Mouse (Mus musculus) megakaryocyte, adult 5-6 weeks (primary cell): Measurements from ENCODE around the gene Myo5c. TPM values are rescaled to one million over a fixed set of nuclear protein-coding genes. Genes with fewer than 3 reads are reported as not detected.
"Not testable (repeated sequence)": the region's sequence is repeated elsewhere in the genome, so short reads cannot be mapped to it uniquely, and the experiment has no call there.

ENCODE experiments used
- ATAC-seq: 2 replicates; pipeline ENCODE4 v1.8.0; 2016; ENCODE audit warnings: mild to moderate bottlenecking, inconsistent platforms; ENCODE audit not compliant: poor library complexity, severe bottlenecking
- total RNA-seq, 2 experiments: library from RNA; stranded (forward) in 1 of 2; stranded (reverse) in 1 of 2; fragments of 153-499, 151-499 nt in 1 of 2; fragments of 221-1000, 200-1000 nt in 1 of 2; gene quantifications; 2 replicates each; pipeline versions ENCODE4 v1.2.3 to v1.2.4; 2015 to 2017

The Myo5c gene
- total RNA-seq, 2 experiments from 2014 or later, result not detected

GRCm38 (mm10) chr9:75243730-75244406 lies 12.0 kb downstream of the Myo5c start:
- ATAC-seq, result no peak

DNA sequence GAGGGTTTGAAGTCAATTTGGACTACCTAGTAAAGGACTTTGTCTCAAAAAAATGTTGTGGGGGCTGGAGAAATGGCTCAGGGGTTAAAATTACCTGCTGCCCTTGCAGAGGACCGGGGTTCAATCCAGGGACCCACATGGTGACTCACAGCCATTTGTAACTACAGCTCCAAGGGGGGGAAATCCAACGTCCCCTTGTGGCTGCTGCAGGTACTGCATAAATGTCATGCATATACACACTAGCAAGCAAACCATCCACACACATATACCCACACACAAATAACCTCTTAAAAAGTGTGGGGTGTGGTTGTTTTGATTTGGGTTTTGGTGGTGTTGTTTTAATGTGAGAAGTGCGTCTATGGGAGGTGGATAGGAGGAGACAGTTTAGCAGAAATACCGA lies 12.7 kb downstream of the Myo5c start:
- no peak for ATAC-seq

- no peak for ATAC-seq
Measured at GRCm38 (mm10) chr9:75246080-75246930, 14.5 kb downstream of the Myo5c start.

DNA sequence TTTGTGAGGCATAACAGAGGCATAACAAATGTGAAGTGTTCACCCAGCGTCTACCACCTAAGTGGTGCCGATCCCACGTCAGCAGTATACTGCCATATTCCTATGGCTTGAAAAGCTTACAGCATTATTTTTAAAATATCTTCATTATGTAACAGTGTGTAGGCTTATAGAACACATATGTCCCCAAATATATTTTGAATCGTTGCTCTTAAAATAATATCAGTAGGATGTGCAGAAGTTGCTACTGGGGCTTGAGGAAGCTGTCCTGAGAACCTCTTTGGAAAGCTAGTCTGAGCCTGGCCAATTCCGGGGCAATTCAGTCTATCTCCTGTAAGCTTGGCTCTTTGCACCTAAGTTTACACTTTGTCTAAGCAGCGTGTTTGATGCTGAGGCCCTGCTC lies 16.1 kb downstream of the Myo5c start:
- no peak for ATAC-seq

DNA sequence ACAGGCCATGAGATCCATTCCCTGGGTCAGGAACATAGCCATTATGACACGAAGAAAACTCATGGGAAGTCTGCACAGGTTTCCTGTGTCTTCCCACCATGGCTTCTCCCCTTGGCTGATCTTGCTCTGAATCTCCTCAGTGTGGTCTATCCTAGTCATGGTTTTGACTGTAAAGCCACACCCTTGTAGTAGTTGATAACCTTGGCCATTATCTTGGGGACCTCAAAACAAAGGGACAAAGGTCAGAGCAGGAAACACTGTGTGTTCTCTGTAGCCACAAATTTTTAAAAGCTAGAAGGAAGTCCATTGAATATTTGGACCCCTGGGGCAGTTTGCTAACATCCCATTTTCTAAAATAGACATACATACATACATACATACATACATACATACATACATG lies 16.5 kb downstream of the Myo5c start:
- no peak for ATAC-seq

GRCm38 (mm10) chr9:75248874-75249273 lies 17.1 kb downstream of the Myo5c start:
- ATAC-seq, result no peak

DNA sequence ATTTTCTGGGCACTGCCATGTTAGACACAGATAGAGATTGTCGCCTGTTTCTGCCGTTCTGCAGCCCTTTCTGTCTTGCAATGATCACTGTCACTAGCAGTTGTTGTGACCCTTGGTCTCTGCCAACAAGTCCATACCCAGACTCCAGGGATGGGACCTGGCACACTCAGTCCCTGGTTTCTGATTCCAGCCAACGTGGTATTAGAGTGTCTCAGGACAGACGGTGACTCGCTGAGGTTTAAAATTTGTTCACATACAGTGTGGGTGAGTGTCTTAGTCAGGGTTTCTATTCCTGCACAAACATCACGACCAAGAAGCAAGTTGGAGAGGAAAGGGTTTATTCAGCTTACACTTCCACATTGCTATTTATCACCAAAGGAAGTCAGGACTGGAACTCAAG lies 21.3 kb downstream of the Myo5c start:
- not testable (repeated sequence) for ATAC-seq

DNA sequence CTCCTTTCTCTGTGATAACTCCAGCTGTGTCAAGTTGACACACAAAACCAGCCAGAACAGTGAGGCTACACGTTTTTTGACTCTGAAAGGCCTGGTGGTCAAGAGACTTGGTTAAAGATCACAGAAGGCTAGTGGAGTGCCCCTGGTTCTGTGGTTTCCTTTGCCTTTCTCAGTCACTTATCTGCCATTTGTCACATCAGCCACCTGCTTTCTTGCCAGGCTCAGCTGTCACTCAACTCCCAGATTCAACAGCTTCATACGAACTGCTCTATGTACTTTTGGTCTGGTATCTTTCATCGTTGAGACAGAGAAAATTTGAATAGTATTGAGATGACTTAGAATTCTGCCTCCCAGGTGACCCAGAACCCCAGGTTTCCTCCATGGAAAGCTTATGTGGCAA lies 21.9 kb downstream of the Myo5c start:
- ATAC-seq, result no peak

GRCm38 (mm10) chr9:75254196-75254955 lies 22.6 kb downstream of the Myo5c start:
- peak; percentile 23; the same call in 1 of the 2 replicates for ATAC-seq

DNA sequence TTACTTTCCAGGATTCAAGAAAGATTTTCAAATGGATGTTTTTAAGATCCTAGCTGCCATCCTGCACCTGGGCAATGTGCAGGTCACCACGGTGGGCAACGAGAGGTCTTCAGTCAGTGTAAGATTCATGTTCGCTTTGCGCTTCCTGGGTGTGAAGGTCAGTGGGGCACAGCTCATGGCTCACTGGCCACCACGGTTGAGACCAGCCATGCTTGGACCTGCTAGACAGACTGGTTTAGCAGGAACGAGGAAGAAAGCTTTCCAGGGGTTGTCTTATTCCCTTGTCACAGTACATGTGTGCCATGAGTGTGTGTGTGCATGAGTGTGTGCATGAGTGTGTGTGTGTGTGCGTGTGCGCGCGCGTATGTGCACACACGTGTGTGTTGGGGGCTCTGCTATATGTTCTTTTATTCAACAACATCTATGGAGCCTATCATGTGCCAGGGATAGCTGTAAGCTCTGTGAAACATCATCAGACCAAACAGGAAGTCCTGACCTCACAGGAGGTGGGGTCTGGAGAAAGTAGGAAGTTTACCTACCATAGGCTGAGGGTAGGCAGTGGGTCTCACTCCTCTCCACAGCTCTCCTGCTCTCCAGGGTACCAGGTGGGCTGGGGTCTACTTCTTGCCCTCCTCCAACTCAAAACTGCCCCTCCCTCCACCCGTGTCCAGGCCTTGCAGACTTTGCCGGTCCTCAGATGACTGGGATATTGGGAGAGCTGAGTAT lies 24.2 kb downstream of the Myo5c start:
- peak; percentile 85 for ATAC-seq

- ATAC-seq, result no peak
Measured at GRCm38 (mm10) chr9:75258792-75259191, 27.0 kb downstream of the Myo5c start.

DNA sequence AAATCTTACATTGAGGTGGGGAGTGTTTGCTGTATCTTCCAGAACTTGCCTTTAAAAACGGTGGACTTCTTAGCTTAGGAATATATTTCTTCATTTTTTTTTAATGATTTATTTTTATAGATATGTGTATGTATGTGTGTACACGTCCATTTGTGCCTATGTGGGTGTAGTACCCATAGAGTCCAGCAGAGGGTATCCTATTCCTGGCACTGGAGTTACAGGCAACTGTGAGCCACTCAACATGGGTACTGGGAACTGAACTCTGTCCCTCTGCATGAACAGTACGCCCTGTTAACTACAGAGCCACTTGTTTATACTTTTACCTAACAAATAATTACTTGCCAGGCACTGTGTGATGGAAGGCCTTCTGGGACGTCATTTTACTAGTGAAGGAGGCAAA lies 27.8 kb downstream of the Myo5c start:
- ATAC-seq, result no peak

DNA sequence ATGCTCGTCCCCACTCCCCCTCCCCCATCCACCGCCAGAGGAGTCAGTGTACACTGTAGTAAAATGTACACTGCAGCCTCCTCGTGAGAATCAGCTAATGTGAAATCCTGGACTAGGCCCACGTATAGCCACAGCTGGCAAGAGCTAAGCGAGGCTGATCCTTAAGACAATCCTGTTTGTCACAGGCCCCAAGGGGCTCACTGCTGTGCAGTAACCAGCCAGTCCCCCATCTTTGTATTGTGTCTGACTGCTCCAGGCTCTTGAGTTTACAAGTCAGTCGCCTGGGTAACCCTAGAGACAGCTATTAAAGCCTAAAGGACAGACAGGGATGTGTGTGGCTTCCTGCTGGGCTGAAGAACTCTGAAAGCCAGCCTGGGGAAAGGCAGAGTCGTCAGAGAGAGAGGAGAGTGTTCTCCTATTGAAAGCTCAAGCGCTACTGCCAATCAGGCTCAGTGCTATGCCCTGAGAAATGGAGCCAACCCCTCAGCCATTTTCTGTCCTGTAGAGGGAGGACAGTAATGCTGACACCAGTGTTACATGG lies 29.6 kb downstream of the Myo5c start:
- ATAC-seq, result no peak

DNA sequence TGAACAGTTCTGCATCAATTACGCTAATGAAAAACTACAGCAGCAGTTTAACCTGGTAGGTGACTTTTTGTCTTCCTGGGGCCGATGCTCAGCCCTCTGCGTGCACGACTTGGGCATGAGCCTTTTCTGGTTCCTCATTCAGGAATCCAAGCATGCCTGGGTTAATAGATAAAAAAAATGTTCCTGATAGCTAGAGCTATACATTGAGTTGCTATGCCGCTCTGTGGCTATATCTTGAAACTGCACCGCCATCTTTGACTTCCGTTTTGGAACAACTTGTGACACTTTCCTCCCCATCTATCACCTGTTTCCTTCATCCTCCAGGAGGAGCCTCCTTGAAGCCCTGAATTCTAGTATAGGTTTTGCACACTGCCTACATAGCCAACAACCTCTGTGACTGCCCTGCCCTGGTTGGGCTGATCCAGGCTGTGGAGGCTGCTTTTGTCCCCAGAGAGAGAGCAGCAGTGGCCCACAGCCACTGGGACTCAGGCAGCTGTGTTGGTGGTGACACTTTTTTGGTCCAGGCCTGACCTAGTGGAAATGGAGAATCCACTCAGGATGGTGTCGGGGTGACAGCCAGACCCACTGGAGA lies 30.5 kb downstream of the Myo5c start:
- peak; percentile 69 for ATAC-seq

DNA sequence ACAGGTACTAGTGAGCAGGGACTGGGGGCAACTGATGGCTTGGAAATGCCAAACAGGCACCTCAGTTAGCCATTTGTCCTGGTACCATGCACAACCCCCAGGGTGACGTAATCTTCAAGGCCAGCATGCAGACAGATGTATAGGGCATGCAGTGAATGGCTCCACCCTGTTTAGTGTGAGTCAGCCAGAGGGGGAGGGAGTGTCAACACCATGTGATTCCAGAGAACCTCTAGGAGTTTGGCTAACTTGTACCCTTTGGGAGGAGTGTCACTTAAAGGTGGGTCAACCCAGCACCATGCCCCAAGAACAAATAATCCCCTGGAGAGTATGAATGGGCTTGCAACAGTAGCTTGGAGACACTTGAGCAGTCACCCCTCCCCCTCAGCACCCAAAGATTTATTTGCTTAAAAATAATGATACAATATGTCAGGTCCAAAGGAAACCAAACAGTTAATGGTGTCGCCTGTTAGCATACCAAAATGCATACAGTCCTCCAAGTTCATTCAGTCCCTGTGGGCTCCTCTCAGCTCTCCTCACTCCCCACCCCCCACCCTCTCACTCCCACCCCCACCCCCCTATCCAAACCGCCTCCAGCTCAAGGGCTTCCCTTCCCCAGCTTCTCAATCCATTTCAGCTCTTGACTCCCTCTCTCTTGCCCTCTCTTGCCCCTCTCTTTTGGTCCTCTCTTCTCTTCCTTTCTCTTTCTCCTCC lies 32.3 kb downstream of the Myo5c start:
- peak; percentile 43; the same call in 1 of the 2 replicates for ATAC-seq

DNA sequence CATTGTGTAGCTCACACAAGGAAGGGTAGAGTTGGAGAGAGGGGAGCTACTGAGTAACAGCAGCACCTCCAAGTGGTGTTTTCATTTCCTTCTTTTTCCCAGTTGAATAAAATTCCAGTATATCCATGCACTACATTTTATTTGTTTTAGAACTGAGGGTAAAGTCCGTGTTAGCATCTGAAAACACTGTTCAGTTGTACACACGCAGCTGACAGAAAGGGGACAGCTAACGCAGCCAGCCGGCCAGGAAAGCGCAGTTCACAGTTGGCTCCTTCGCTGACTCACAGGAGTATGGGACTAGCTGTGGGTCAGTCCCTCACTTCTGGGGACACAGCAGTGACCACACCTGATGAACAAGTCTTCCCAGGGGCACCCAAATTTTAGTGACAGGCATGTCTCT lies 35.3 kb downstream of the Myo5c start:
- ATAC-seq, result no peak

- ATAC-seq, result no peak
Measured at GRCm38 (mm10) chr9:75270382-75270781, 38.6 kb downstream of the Myo5c start.

GRCm38 (mm10) chr9:75271539-75271938 lies 39.7 kb downstream of the Myo5c start:
- ATAC-seq, result no peak

DNA sequence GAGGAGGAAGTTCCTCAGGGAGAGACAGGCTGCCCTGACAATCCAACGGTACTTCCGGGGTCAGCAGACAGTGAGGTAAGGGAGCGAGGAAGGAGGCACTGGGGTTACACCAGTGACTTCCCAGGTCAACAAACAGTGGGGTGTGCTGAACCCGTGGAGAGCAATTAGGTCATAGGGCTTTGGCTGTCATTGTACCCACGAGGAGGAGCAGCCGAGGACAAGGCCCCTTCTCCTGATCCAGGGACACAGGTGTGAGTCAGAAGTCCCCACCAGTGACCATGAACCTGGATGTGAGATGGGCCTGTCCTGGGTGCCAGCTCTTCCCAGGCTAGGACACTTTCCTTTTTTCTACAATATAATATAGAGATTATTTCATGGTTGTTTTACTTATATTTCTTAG lies 41.8 kb downstream of the Myo5c start:
- ATAC-seq, result no peak

GRCm38 (mm10) chr9:75274486-75274885 lies 42.7 kb downstream of the Myo5c start:
- ATAC-seq, result no peak
